ENCODE assay signal across 14 mouse cellular contexts in the genomic region with DNA sequence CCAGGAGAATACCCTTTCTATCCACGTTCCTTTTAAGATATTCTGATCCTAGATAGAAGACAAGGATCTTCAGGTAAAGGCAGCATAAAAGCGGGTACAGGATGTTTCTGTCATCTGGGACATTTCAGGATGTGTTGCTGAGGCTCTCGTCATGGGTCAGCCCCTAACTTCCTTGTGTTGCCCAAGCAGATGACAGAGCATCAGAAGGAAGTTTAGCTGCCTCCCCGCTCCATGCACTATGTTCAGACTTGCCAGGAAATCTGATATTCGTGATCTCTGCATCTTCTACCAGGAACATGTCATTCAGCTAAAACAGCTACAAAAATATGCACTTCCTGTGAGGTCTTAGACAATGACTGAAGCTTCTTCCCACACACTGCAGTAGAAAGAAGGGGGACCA.
"Had no signal": no experiment of that assay in that cellular context is flagged by ENCODE, and none has a peak within 500 bp of the region (broad histone marks: within the 10 kb centered on the region; RNA-seq: fewer than 3 reads in every experiment).

No protein-coding gene starts in this region.

- DNase-seq: kidney, adult 2 months; kidney, postnatal 14 days; lung, embryonic 14.5 days; lung, postnatal 10 days; lung, postnatal 4 days; midbrain, embryonic 14.5 days; right cerebral cortex, postnatal 25 days; thymus, postnatal 4 days had no signal

- H3K9me3 ChIP-seq: kidney, embryonic 15.5 days; limb, embryonic 15.5 days; liver, embryonic 12.5 days; neural tube, embryonic 13.5 days had no signal

- H3K36me3 ChIP-seq: kidney, embryonic 15.5 days; limb, embryonic 15.5 days; liver, embryonic 12.5 days; neural tube, embryonic 13.5 days had no signal

- H3K4me3 ChIP-seq: kidney, embryonic 15.5 days; left cerebral cortex, adult 2 months; limb, embryonic 15.5 days; liver, embryonic 12.5 days; neural tube, embryonic 13.5 days had no signal

- H3K4me1 ChIP-seq: limb, embryonic 15.5 days; neural tube, embryonic 13.5 days had no signal

- H3K27ac ChIP-seq: kidney, embryonic 15.5 days; left cerebral cortex, adult 2 months; limb, embryonic 15.5 days; liver, embryonic 12.5 days; neural tube, embryonic 13.5 days; stomach, postnatal 0 days had no signal

- ATAC-seq: liver, embryonic 12.5 days had no signal

- H3K4me2 ChIP-seq: kidney, embryonic 15.5 days; limb, embryonic 15.5 days; liver, embryonic 12.5 days; lung, embryonic 14.5 days; neural tube, embryonic 13.5 days had no signal

- H3K27me3 ChIP-seq: kidney, embryonic 15.5 days; limb, embryonic 15.5 days; liver, embryonic 12.5 days; neural tube, embryonic 13.5 days had no signal

- H3K9ac ChIP-seq: kidney, embryonic 15.5 days; limb, embryonic 15.5 days; liver, embryonic 12.5 days; lung, embryonic 14.5 days; neural tube, embryonic 13.5 days had no signal
